In genomic region chr2:134017109-134017508, GRCm38 (mm10) we compare ENCODE assay signal across 8 mouse cellular contexts.
DNase-seq lines count a peak whose midpoint lies in the region; ATAC-seq and TF ChIP-seq lines count a peak whose summit lies in the region.

No protein-coding gene starts in this region.

- no peak overlapping the region for H3K27ac ChIP-seq in gastrocnemius, adult 2 months
- H3K27ac ChIP-seq in forebrain, embryonic 14.5 days (ENCODE audit: low read depth, low read length): no peak overlapping the region

- H3K4me1 ChIP-seq in forebrain, embryonic 14.5 days (ENCODE audit: control insufficient read depth, insufficient read depth, low read length): no peaks in the 10 kb centered on the region

- no peaks in the 10 kb centered on the region for H3K9me3 ChIP-seq in forebrain, embryonic 14.5 days (replicated peaks; ENCODE audit: control insufficient read depth, low read length)

- H3K27me3 ChIP-seq in forebrain, embryonic 14.5 days (replicated peaks; ENCODE audit: control insufficient read depth, insufficient read depth, low read length): no peaks in the 10 kb centered on the region

- no peak overlapping the region for H3K9ac ChIP-seq in forebrain, embryonic 14.5 days (ENCODE audit: low read length)

- H3K36me3 ChIP-seq in forebrain, embryonic 14.5 days (ENCODE audit: control insufficient read depth, insufficient read depth, low read length): no peaks in the 10 kb centered on the region

- intact Hi-C loops in gastrocnemius, adult 2 months (cut with DNase I): loop anchor here (10.0 kb wide), 1 partner anchor 462 kb away; the partner anchor contains the start of gene Bmp2

- peak; percentile 22 for DNase-seq in gastrocnemius, adult 2 months
- no peak for DNase-seq in gastrocnemius, postnatal 25 days
- peak; percentile 4 for DNase-seq in ovary, postnatal 36 days (ENCODE audit: low spot score)
- no peak for DNase-seq in ovary, postnatal 10 days (ENCODE audit: low spot score)
- peak; percentile 47 for DNase-seq in forebrain, embryonic 14.5 days (ENCODE audit: low spot score)
- DNase-seq in layer of hippocampus, postnatal 10 days (ENCODE audit: low spot score in 2 of 2): peak; percentile 18 to 50
- peak; percentile 20 for DNase-seq in right cerebral cortex, postnatal 25 days
- no peak for DNase-seq in thymus, postnatal 25 days

- ATAC-seq in forebrain, embryonic 14.5 days: no peak

- no peak overlapping the region for H3K4me2 ChIP-seq in forebrain, embryonic 14.5 days (ENCODE audit: low read length)

- TF ChIP-seq CTCF in gastrocnemius, adult 2 months (IDR thresholded peaks at IDR 0.05): peak; percentile 63

- H3K4me3 ChIP-seq in gastrocnemius, adult 2 months: no peak overlapping the region
- no peak overlapping the region for H3K4me3 ChIP-seq in forebrain, embryonic 14.5 days (ENCODE audit: low read depth, low read length)

Comparison
In these comparisons a context has a peak if more than half of its experiments do, and no peak if none do; other contexts are left out.
1. DNase-seq: peak in gastrocnemius, adult 2 months (single experiment), ovary, postnatal 36 days (single experiment), forebrain, embryonic 14.5 days (single experiment), layer of hippocampus, postnatal 10 days (2 of 2) and right cerebral cortex, postnatal 25 days (single experiment); none in gastrocnemius, postnatal 25 days (single experiment), ovary, postnatal 10 days (single experiment) and thymus, postnatal 25 days (single experiment).